Mouse (Mus musculus) leukemia stem cell, adult 10-12 weeks (primary cell): ENCODE results near the gene Samd3. TPM values are rescaled to one million over a fixed set of nuclear protein-coding genes. Genes with fewer than 3 reads are reported as not detected.

Source experiments
- polyA plus RNA-seq: library from polyadenylated mRNA; stranded (reverse); fragments of >175 nt; gene quantifications from 2 replicates; pipeline ENCODE4 v1.2.3, GENCODE M21; 2012; ENCODE audit warnings: low replicate concordance

The Samd3 gene
- polyA plus RNA-seq: 0.29 TPM in 1 of 2 replicates, not detected in the other

GRCm38 (mm10) chr10:26229488-26229887 is at the start of gene Samd3:
Gene Samd3, plus strand, starts transcription at chr10:26229707.

Other genes starting within 250 kb of the Samd3 start
- not detected in 2 replicates for gene Gm9767, start 151.5 kb upstream of the Samd3 start, polyA plus RNA-seq
- gene Tmem200a, start 150.7 kb upstream of the Samd3 start, polyA plus RNA-seq: 0.09 and 0.16 TPM in 2 replicates
- gene L3mbtl3, start 146.3 kb downstream of the Samd3 start, polyA plus RNA-seq: 2.1 and 8.3 TPM in 2 replicates